Comparison of ENCODE assay signal across 19 mouse cellular contexts in genomic region chr1:61729654-61730053, GRCm38 (mm10).
DNase-seq lines count a peak whose midpoint lies in the region; ATAC-seq and TF ChIP-seq lines count a peak whose summit lies in the region.
"Had no signal": no experiment of that assay in that cellular context is flagged by ENCODE, and none has a peak within 500 bp of the region (broad histone marks: within the 10 kb centered on the region; RNA-seq: fewer than 3 reads in every experiment).

No protein-coding gene starts in this region.

- no peak overlapping the region for H3K4me2 ChIP-seq in liver, embryonic 16.5 days (ENCODE audit: low read depth, low read length)
- H3K4me2 ChIP-seq in liver, embryonic 11.5 days = no peak overlapping the region
- H3K4me2 ChIP-seq in liver, postnatal 0 days (ENCODE audit: low read depth, low read length) = no peak overlapping the region
- H3K4me2 ChIP-seq in liver, embryonic 12.5 days = no peak overlapping the region

- H3K36me3 ChIP-seq in liver, embryonic 16.5 days (ENCODE audit: control insufficient read depth, insufficient read depth) = no peaks in the 10 kb centered on the region
- no peaks in the 10 kb centered on the region for H3K36me3 ChIP-seq in liver, embryonic 11.5 days (ENCODE audit: control insufficient read depth, insufficient read depth, low read length)
- no peaks in the 10 kb centered on the region for H3K36me3 ChIP-seq in liver, postnatal 0 days (replicated peaks; ENCODE audit: insufficient read depth, low read length)
- H3K36me3 ChIP-seq in liver, embryonic 12.5 days = no peaks in the 10 kb centered on the region
- H3K36me3 ChIP-seq: G1E had no signal

- 61% methylated on average over 4 of the region's 4 CpGs for WGBS in liver, embryonic 16.5 days (ENCODE audit: insufficient replicate concordance)
- WGBS in liver, embryonic 11.5 days = 75% methylated on average over 4 of the region's 4 CpGs
- WGBS in liver, postnatal 0 days (ENCODE audit: insufficient replicate concordance) = 71% methylated on average over 4 of the region's 4 CpGs
- 61% methylated on average over 4 of the region's 4 CpGs for WGBS in liver, embryonic 12.5 days (ENCODE audit: insufficient replicate concordance)

- H3K27ac ChIP-seq in liver, embryonic 16.5 days (ENCODE audit: low read length) = no peak overlapping the region
- H3K27ac ChIP-seq in liver, embryonic 11.5 days (ENCODE audit: low read depth, low read length) = no peak overlapping the region
- peak overlapping the region; percentile 51 for H3K27ac ChIP-seq in liver, postnatal 0 days (ENCODE audit: low read depth)
- H3K27ac ChIP-seq in liver, embryonic 12.5 days = no peak overlapping the region

- no peaks in the 10 kb centered on the region; the same call in 1 of the 2 replicates for H3K4me1 ChIP-seq in liver, embryonic 16.5 days (ENCODE audit: control insufficient read depth, low read depth, low read length)
- H3K4me1 ChIP-seq in liver, embryonic 11.5 days (replicated peaks; ENCODE audit: control insufficient read depth, insufficient read depth, low read length) = no peaks in the 10 kb centered on the region
- 0 out of 2 replicates have a peak, but pooled peaks cover 3% of the 10 kb centered on the region for H3K4me1 ChIP-seq in liver, postnatal 0 days (ENCODE audit: insufficient read depth)
- no peaks in the 10 kb centered on the region for H3K4me1 ChIP-seq in liver, embryonic 12.5 days

- no peak for DNase-seq in liver, embryonic 11.5 days (ENCODE audit: low spot score)
- DNase-seq in liver, postnatal 0 days = no peak
- DNase-seq: adrenal gland, adult 2 months; adrenal gland, adult 8-10 months; adrenal gland, postnatal 10 days; adrenal gland, postnatal 14 days; adrenal gland, postnatal 25 days; adrenal gland, postnatal 36 days; B cell, adult 2 months; cerebellum, adult 11 months; cerebellum, adult 11-12 months; cerebellum, adult 18-20 months had no signal

- no peaks in the 10 kb centered on the region for H3K27me3 ChIP-seq in liver, embryonic 16.5 days (ENCODE audit: control insufficient read depth, insufficient read depth, low read depth, low read length)
- H3K27me3 ChIP-seq in liver, embryonic 11.5 days (replicated peaks; ENCODE audit: control insufficient read depth, insufficient read depth, low read length) = no peaks in the 10 kb centered on the region
- H3K27me3 ChIP-seq in liver, postnatal 0 days (ENCODE audit: insufficient read depth, low read length) = no peaks in the 10 kb centered on the region
- no peaks in the 10 kb centered on the region for H3K27me3 ChIP-seq in liver, embryonic 12.5 days (replicated peaks)
- H3K27me3 ChIP-seq: CH12.LX, Patski had no signal

- no peak for TF ChIP-seq CTCF in liver, postnatal 0 days (IDR thresholded peaks at IDR 0.05; ENCODE audit: low read depth)

- TF ChIP-seq EP300 in liver, postnatal 0 days (IDR thresholded peaks at IDR 0.05; ENCODE audit: low read depth) = no peak

- peak; percentile 73 for ATAC-seq in liver, embryonic 16.5 days (ENCODE audit: low read depth)
- ATAC-seq in liver, embryonic 11.5 days (replicated peaks; ENCODE audit: low FRiP score) = no peak
- ATAC-seq in liver, postnatal 0 days = peak; percentile 69
- no peak for ATAC-seq in liver, embryonic 12.5 days
- ATAC-seq: activated CD4-positive, CD25-positive, alpha-beta regulatory T cell, adult 4 months; CD4-positive, CD25-positive, alpha-beta regulatory T cell, adult 4 months; Patski had no signal

- no peak overlapping the region for H3K9ac ChIP-seq in liver, embryonic 16.5 days (ENCODE audit: low read depth, low read length)
- H3K9ac ChIP-seq in liver, embryonic 11.5 days (ENCODE audit: low read depth, low read length) = no peak overlapping the region
- no peak overlapping the region for H3K9ac ChIP-seq in liver, postnatal 0 days (replicated peaks)
- no peak overlapping the region for H3K9ac ChIP-seq in liver, embryonic 12.5 days

- H3K4me3 ChIP-seq in liver, embryonic 16.5 days (ENCODE audit: low read depth, low read length) = no peak overlapping the region
- H3K4me3 ChIP-seq in liver, embryonic 11.5 days (ENCODE audit: low read depth, low read length) = no peak overlapping the region
- H3K4me3 ChIP-seq in liver, postnatal 0 days (ENCODE audit: low read depth, low read length) = no peak overlapping the region
- H3K4me3 ChIP-seq in liver, embryonic 12.5 days = no peak overlapping the region

- no peaks in the 10 kb centered on the region for H3K9me3 ChIP-seq in liver, embryonic 16.5 days (replicated peaks; ENCODE audit: control insufficient read depth, low read length)
- H3K9me3 ChIP-seq in liver, embryonic 11.5 days (ENCODE audit: control insufficient read depth, low read length) = 0 out of 2 replicates have a peak, but pooled peaks cover 3% of the 10 kb centered on the region
- no peaks in the 10 kb centered on the region for H3K9me3 ChIP-seq in liver, postnatal 0 days (ENCODE audit: low read length)
- no peaks in the 10 kb centered on the region for H3K9me3 ChIP-seq in liver, embryonic 12.5 days (replicated peaks)
- H3K9me3 ChIP-seq: G1E had no signal

Comparison
In these comparisons a context has a peak if more than half of its experiments do, and no peak if none do; other contexts are left out.
1. ATAC-seq: peak in liver, embryonic 16.5 days (single experiment) and liver, postnatal 0 days (single experiment); none in liver, embryonic 11.5 days (single experiment) and liver, embryonic 12.5 days (single experiment).